Mouse (Mus musculus): ENCODE data around the gene Sh2d1a.

- TF ChIP-seq CTCF (IDR thresholded peaks at IDR 0.05; ENCODE audit: extremely low read depth, insufficient read depth, low read length), result no peak
- TF ChIP-seq POLR2A (IDR thresholded peaks at IDR 0.05; ENCODE audit: extremely low read depth, insufficient read depth, low read length), result no peak
Measured at GRCm38 (mm10) chrX:42490336-42490735, 11.9 kb upstream of the Sh2d1a start.

Measured in cortical plate, adult 2 months (tissue).